Mouse (Mus musculus): ENCODE measurements around the gene Actr6.
"Not testable (repeated sequence)": the region's sequence is repeated elsewhere in the genome, so short reads cannot be mapped to it uniquely, and the experiment has no call there.

Gene Actr6

DNA sequence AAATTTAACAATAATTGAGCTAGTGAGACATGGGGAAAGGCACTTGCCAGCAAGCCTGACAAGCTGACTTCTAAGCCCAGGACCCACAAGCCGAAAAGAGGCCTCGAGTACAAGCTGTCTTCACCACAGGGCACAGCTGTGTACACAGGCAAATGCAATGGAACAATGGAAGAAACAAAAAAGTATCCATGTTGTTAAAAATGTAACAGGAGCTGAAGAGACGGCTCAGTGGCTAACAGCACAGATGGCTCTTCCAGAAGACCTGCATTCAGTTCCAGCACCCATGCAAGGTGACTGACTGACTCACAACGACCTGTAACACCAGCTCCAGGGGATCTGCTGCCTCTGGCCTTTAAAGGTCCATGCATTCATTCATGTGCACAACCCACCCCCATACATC, 55.5 kb downstream of the Actr6 start:
- DNase-seq = no peak

DNA sequence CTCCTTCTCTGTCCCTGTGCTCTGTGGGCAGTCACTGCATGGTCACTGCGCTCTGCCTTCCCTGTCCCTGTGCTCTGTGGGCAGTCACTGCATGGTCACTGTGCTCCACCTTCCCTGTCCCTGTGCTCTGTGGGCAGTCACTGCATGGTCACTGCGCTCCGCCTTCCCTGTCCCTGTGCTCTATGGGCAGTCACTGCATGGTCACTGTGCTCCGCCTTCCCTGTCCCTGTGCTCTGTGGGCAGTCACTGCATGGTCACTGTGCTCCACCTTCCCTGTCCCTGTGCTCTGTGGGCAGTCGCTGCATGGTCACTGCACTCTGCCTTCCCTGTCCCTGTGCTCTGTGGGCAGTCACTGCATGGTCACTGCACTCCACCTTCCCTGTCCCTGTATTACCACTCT, 61.7 kb downstream of the Actr6 start:
- DNase-seq = not testable (repeated sequence)

DNA sequence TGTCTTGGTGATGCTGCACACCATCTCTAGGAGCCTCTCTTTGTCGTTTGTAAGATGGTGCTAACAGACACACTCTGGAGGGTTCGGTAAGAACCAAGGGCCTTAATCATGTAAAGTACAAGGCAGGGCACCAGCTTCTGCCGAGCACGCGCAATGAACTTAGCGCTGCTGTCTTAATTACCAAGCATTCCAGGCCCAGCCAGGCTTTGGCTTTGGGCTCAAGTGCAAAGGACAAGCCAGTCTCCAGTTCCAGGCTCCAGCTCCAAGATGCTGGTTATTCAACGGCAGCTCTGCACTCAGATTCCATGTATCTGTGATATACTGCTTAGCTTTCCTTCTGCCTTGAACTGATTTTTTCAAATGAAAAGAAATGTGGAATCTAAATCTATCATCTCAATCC, 64.5 kb downstream of the Actr6 start:
- no peak for DNase-seq

DNA sequence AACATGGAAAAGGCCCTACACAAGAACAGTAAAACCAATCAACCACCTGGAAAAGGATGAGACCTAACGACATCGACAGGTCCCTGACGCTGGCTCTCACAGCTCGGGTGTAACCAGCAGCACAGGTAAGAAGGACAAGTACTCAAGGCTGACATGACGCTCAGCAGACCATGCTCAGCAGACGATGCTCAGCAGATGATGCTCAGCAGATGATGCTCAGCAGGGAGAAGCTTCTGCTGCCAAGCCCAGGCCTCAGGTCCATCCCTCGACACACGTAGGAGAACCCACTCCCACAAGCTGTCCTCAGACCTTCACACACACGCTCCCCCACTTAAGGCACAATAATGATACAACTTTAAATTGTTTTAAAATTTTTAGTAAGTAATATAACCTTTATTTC, 66.4 kb downstream of the Actr6 start:
- DNase-seq = no peak

DNA sequence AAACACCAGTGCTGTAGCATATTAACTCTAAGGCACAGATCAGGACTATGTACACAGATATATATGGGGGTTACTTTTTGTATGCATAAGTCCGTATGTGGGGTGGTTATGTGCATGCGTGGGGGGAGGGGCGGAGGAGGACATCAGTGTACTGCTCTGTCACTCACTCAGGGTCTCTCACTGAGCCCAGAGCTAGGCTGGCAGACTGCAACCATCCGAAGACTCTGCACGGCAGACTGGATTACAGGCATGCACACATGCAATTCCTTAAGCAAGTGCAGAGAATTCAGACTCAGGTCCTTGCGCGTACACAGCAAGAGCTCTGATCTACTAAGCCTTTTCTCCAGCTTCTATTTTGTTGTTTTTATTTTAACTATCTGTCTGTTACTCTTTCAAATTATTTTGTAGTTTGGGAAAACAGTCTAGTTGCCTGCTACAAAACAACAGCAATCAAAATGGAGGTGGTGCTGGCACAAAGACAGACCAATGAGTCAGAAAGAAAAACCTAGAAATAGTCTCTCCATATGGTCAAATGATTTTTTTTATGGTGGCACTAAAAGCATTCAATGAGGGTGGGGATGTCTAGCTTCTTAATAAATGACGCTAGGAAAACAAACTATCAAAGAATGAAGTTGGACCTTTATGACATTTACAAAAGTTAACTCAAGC, 67.0 kb downstream of the Actr6 start:
- no peak for DNase-seq

All from lung, postnatal 4 days (tissue).